Mouse (Mus musculus) testis, postnatal 10 days (tissue): ENCODE results near the gene Clic1.

Source experiments
- DNase-seq: peaks from one replicate; pipeline ENCODE4 v3.0.0; 2021; ENCODE audit warnings: low spot score

The Clic1 gene

DNA sequence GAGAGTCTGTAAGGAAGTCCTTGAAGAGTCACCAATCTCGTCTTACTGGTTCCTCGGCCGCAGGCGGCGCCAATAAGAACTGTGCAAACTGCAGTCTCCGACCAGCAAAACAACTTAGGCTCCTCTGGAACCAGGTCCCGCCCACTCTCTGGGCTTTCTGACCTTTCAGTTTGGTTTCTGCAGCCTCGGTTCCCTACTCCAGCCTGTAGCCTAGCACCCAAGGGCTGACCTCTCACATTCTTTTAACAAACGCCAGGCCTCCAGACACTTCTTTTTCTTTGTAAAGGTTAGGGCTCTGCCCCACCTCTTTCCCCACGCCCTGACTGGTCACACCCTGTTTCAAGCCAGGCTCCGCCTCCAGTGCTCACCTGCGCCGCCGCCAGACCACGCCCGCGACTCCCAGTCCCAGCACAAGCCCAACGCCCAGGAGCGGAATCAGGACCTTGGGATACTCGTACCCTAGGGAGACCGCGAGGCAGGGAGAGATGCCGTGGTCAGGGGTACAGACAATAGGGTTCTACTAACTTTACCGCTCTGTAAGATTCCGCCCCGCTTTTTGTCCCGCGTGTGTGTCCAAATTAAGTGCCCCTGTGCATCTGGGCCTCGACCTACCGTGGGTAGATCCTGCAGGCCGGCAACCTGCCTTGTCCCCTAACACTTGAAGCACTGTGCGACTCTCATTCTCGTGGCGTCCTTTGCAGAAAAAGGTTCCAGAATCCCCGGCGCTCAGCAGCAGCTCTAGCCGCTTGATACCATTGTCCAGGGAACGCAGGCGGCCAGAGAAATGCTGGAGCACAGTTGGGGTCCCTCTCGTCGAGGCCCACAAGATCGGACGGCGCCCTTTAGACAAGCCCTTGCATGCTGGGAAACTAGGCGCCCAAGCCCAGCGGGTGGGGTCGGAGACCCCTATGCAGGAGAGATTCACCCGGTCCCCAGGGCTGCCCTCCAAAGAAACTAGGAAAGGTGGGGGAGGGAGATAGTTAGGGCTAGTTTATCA lies 15.5 kb downstream of the Clic1 start, which contains the start of gene Ly6g6c:
Gene Ly6g6c (plus strand): TSS at position 438 of the 997 bp plus-strand sequence.
- DNase-seq: peak; percentile 79

DNA sequence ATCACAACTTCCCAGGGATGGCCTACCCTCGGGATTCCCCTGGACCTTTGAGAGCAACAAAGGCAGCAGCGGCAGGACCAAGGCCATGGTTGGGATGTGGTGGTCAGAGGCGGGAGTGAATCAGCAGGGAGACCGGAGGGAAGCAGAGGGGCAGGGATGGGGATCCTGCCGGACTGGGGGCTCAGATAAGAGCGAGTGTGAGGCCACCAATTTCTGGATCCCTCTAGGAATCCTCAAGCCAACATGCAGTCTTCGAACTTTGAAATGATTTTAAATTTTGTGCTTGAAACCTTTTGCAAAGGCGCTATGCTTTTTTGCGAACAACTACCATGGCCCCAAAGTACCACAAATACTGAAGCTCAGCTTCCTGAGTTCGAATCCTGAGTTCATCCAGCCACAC lies 16.3 kb downstream of the Clic1 start, which contains the start of gene Mpig6b:
Gene Mpig6b (minus strand): TSS at position 101 of the 400 bp plus-strand sequence.
- no peak for DNase-seq

DNA sequence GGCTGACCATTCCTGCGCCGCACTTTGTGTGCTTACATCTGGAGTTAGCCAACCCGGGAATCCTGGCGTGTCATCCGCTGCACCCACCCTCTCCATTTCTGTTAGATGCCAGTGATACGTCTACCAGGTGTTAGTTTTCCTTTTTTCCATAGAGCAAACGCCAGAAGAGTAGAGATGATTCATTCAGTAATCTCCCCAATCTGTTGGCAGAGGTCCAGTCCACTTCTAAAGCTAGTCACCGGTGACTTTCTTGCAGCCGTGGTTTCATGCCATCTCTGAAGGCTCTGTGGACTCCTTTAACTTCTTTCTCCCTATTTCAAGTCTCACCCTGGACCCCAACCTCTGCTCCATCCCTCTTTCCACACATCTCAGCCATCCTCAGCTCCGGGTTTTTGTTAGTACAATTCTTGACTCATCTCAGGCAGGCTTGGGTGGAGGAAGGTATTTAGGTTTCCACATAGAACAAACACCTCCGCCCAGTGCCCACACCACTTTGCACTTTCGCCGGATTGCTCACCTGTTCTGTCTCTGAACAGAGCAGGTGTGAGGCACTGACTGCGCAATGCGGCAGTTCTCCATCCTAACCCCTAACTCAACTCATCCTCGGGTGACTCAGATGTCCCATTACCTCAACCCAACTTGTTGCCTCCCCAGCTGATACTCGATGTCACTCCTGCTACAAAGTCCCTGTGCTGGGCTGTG lies 18.6 kb downstream of the Clic1 start:
- no peak for DNase-seq

DNA sequence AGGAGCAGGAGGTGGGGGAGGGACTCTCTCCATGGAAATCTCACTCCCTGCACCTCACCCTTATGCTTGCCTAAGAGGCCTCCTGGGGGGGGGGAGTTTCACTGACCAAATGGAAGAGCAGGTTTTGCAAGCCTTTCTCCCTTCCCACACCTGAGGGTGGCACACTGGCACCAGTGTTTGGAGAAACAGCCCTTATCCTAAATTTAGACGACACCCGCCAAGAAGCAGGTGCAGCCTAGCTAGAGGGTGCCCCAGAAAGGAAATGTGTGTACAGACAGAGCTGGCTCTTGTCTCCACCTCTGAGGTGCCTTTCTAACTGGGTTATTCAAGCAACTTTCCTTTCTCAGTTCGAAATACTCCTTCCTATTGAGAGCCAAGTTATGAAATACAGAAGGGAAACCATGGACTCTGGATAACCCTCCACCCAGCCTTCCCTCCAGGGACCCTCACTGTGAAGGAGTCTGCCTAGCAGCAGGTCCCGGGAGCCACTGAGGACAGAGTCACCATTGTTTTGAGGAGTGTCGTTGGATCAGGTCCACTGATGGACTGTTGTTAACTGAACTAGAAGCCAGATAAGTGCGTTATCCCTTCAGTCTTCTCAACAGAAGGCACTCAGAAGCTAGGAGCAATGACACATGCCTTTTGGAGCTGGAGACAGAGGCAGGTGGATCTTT lies 20.9 kb downstream of the Clic1 start:
- no peak for DNase-seq

DNA sequence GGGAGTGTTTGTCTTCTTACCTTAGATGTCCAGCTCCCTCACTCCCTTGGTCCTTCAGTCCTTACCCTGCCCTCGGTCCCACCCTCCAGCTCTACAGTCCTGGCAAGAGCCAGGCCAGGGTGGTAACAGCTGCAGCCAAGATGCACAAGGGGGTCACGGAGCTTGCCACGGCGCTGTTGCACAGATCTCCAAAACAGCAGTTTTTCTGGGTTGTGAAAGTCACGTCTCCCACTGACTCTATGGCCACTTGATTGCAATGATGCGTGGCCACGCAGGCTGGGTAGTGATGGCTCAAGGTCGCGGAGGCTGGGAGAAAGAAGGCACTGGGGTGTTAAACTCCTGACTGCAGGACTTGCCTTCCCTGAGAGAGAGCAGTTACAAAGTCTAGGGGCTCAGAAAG lies 21.7 kb downstream of the Clic1 start:
- no peak for DNase-seq

DNA sequence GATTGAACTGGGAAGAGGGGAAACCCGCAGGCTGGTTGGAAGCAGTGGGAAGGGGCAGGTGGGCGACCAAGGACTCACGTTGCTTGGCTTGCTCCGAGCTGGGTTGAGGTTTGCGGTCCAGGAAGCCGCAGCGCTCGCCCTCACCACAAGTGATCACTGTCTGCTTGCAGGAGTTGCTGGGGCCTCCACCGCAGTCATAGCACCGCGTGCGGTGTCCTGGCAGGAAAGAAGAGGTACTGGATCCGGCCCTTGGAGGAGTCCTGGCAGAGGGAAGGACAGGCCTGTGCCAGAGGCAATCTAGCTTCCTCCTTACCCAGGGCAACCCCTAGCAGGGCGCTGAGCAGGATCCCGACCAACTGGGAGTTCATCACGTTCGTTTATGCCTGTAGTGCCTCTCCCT lies 24.3 kb downstream of the Clic1 start:
- no peak for DNase-seq

DNA sequence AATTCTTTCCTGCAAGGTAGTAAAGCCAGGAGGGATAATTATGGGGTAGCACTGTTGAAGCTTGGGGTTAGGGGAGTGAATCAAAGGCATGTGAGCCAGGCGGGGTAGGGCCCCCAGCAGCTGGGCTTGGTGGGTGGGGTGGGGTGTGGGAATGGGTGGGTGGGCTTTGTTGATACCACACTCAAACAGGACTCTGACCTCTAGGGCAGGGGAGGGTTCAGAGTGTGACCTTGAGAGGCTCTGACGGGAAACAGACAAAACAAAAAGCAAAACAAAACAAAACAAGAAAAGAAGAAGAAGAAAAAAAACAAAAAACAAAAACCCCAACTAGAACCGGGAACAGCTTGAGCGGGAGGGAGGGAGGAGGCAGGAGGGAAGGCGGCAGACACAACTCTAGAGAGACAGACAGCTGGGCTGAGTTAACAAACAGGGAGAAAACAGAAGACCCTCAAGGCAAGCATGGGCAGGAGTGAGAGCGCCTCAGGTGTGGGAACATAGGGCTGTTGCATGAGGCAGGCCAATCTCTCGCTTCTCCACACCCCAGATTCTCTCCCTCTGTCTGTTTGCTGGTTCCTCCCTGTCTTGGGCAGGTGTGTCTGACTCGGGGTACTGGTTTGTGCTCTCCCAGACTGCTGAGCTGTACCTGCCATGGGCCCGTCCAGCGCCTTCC lies 26.9 kb downstream of the Clic1 start, which contains the start of gene Ly6g6e:
Gene Ly6g6e (plus strand): TSS at position 396 of the 670 bp plus-strand sequence.
- no peak for DNase-seq

DNA sequence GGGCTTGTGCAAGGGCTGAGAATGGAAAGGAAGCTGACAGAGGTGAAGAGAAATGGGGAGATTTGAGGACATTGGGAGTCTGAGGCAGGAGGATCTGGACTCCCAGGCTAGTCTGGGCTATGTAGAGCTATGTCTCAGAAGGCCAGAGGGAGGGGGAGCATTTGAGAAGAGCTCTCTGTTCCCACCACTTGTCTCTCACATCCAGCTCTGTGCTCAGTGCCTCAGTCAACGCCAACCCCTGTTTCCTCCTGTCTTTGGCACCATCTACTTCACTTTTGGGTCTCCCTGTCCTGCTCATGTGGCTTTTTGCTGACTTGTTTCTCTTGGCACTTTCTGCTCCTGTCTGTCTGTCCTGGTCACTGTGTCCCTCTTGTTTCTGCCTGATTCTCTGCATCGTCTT lies 27.5 kb downstream of the Clic1 start:
- no peak for DNase-seq

DNA sequence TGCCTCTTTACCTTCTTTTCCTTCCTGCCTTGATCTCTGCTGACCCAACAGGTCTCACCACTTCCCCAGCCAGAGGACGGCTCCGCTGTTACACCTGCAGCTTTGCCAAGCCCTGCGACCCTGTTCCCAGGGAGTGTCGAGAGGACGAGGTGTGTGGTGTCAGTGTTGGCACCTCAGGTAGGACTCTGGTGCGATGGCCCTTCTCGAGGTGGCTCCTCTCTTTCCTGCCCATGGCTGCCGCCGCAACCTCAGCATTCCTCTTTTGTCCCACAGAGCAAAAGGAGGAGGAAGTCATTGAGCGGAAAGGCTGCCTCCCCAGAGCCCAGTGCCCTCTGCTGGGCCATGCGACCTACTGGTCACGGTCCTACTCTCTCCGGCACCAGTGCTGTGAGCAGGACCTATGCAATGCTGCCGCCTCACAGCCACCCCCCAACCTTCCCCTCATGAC lies 28.0 kb downstream of the Clic1 start, which contains the start of gene Ly6g6d:
Gene Ly6g6d (minus strand): TSS at position 280 of the 448 bp plus-strand sequence.
- DNase-seq: no peak

DNA sequence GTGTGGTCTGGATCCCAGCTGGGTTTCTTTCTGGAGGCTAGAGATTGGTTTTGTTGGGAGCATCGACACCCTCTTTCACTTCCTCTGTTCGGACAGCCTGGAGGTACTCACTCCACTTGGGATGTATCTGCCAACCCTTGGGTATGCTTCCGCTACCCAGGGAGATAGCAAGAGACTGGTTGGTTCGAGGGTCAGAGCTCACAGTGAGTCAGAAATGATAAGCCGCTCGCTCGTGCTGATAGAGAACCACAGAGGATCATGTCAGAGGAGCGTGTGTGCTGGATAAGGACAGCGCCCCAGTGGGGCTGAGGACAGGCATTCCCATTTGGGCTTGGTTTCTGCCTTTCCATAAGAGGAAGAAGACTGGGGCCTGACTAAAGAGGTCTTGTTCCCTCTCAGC lies 30.0 kb downstream of the Clic1 start:
- DNase-seq: no peak

DNA sequence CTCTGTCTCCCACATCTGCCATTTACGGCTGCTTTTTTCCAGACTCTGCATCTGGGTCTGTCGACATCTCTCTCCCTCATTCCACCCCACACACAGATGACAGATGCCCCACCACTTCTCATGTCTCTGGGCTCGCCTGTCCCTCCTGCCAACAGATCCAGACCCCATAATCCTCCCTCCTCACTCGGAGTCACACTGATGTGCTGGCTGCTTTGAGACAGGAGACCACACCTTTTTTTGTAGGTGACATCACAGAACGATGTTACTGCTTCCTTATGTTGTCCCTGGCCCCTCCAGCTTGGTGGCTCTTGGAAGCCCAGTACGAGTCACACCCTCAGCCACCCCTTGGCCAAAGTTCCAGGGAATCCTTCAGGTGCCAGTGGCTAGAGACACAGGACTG lies 30.5 kb downstream of the Clic1 start:
- DNase-seq: no peak

DNA sequence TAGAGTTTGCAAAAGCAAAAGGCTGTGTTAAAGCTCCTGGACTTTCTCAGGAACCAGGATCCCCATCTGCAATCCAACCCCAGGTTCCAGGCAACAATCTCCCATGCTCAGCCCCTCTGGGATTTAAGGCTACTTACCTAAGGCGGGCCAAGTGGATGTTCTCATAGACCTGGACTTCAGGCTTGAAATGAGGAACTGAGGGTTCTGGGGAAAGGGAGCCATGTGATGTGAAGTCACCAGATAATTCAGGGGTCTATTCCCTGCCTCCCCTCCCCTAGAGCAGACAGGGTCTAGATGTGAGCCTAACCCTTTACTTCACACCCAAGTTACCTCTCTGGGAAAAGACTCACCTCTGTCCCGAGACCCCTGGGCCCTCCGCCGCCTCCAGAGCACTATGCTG lies 30.9 kb downstream of the Clic1 start:
- no peak for DNase-seq

DNA sequence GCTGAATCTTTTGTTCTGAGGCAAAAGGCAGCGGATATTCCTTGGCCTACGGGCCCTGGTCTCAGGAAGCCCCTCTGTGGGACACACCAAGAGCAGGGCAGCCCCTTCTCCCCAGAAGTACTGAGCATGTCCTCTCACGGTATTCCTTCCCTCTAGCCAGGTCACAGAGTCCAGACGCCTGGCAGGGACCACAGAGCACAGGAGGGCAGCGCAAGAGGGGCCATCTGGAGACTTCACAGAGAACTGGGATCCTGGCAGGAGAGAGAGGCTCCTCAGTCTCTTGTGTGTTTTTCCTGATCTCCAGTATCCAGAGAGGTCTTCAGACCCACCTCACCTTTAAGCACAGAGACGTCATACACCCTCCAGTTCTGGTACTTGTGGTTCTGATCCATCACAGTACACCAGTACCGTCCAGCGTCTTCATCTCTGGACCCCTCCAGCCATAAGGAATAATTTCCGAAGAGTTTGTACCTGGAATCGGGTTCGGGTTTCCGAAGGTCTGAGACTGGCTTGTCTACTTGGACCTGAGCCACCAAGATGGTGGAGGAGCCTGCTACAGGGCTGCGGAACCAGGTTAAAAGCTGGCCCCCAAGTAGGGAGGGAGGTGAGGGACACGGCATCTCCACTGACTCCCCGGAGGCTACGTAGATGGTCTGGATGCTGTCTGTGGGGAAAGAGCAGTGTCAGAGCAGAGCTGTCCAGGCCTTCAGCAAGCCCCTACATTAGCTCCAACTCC lies 33.2 kb downstream of the Clic1 start:
- DNase-seq: no peak

DNA sequence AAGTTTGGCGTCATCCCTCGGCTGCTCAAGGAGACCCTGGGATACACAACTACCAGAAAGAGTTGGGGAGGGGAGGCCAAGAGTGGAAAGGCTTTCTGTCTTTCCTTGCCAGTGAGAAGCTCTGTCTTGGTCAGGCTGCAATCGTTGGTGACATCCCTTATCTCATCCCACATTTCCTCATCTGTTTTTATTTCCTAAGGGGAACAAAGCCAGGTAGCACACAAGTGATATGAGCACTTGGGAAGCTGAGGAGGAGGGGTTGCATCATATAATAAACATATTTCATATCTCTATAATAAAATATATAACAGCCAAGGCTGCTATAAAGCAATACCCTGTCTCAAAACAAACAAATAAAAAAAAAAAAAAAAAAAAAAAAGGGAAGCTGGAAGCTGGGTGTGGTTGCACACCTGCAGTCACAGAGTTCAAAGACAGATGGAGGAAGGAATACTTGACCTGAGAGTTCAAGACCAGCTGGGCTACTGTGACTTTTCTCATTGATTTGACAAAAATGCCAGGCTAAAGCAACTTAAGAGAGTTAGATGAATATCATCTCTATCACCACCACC lies 34.2 kb downstream of the Clic1 start:
- no peak for DNase-seq

DNA sequence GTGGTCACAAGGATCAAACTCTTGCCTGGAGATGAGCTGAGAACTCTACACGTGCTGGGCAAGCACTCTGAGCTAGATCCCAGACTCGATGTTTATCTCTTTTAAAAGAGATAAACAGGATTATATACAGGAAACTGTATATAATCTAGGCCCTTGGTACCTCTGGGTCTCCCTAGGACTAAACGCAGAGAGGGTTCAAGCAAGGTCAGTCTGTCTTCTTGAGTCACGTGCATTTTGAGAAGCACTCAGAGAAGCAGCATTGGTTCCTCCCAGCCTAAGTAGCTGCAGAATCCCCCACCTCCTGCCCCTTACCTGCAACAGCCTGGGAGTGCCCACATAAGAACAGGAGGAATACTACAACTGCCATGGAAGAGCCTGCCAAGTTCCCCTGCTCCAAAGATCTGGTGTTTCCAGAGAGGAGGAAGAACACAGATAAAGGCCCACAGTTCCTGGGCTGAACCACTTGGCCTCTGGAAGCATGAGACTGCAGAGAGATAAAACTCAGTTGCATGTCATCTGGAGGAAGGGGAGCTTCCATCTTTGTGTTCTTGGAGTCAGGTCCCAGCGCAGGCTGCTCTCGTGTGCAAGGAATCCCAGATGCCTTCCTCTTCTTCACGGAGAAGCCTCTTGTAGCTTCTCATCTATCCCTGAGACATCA lies 35.6 kb downstream of the Clic1 start, which contains the start of gene Ly6g6f:
Gene Ly6g6f (minus strand): TSS at position 403 of the 658 bp plus-strand sequence.
- DNase-seq: no peak

DNA sequence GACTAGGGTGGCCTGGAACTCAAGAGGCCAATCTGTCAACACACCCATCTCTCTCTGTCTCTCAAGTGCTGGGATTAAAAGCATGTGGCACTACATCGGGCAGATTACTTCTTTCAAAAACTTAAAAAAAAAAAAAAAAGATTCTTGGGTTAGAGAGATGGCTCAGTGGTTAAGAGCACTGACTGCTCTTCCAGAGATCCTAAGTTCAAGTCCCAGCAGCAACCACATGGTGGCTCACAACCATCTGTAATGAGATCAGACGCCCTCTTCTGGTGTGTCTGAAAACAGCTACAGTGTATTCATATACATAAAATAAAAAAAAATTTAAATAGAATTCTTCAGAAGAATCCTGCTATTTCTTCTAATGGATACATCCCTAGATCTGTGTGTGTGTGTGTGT lies 38.4 kb downstream of the Clic1 start:
- DNase-seq: no peak

DNA sequence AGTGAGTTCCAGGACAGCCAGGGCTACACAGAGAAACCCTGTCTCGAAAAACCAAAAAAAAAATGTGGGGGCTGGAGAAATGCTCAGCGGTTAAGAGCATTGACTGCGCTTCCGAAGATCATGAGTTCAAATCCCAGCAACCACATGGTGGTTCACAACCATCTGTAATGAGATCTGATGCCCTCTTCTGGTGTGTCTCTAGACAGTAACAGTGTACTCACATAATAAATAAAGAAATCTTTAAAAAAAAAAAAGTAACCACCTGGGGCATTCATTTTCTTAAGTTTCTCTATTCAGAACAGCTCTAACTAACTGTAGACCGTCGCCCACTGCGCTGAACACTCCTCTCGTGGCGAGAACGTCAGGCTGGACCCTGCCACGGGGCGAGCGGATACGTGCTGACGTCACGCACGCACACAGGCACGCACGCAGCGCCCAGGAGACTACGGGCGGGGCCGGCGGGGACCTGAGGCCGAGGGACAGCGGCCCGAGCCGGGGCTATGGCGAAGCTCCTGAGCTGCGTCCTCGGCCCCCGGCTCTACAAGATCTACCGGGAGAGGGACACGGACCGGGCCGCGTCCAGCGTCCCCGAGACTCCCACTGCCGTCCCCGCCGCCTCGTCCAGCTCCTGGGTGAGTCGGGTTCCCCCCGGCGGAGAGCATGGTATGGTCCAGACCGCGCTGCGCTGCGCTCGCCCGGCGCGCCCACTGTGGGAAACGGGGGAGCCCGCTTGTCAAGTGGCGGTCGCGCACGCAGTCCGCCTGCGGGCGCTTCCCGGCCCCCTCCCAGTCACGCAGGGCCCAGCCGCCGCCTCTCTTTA lies 39.3 kb downstream of the Clic1 start, which contains the start of gene Abhd16a:
Gene Abhd16a (plus strand): TSS at position 439 of the 820 bp plus-strand sequence.
- peak; percentile 93 for DNase-seq

DNA sequence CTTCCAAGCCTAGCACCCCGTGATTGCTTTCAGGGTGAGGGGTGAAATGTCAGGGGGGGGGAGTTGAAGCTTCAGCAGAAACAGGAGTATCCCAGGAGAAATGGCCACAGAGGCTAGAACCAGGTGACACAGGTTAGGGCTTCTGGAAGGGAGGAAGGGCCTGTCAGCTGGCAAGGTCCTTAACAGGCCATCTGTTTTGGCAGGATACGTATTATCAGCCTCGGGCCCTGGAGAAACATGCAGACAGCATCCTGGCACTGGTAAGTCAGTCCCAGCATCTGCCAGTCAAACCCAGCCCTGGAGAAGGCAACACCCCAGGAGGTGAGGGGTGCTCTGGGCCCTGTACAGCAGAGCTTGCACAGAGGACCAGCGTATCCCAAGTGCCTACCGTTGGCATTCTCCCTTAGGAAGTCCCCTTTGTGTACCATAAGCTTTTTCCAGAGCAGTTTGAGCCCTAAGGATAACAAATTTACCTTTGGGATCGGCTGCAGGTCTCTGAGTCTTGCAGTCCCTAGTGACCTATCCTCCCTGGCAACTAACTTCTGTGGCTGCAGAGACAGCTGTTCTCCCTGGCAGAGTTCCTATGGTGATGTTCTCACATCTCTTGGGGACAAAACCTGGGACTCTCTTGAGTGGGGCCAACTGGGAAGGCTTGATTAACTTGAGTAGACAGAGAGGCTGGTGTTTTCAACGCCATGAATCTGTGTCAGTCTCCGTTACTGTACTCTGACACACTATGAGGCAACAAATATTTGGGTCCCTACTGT lies 40.6 kb downstream of the Clic1 start:
- no peak for DNase-seq
